Mouse (Mus musculus) megakaryocyte, embryonic 14.5 days (primary cell): ENCODE measurements around the gene Cpe.

Experiments
- FLI1 ChIP-seq: IDR thresholded peaks from 2 replicates; pipeline ENCODE4 v1.6.1; 2012; ENCODE audit warnings: low read length, inconsistent platforms, mixed read lengths
- GATA1 ChIP-seq: IDR thresholded peaks from 3 replicates; pipeline ENCODE4 v1.6.1; 2012; ENCODE audit warnings: mixed read lengths, low read length, inconsistent platforms, borderline replicate concordance

DNA sequence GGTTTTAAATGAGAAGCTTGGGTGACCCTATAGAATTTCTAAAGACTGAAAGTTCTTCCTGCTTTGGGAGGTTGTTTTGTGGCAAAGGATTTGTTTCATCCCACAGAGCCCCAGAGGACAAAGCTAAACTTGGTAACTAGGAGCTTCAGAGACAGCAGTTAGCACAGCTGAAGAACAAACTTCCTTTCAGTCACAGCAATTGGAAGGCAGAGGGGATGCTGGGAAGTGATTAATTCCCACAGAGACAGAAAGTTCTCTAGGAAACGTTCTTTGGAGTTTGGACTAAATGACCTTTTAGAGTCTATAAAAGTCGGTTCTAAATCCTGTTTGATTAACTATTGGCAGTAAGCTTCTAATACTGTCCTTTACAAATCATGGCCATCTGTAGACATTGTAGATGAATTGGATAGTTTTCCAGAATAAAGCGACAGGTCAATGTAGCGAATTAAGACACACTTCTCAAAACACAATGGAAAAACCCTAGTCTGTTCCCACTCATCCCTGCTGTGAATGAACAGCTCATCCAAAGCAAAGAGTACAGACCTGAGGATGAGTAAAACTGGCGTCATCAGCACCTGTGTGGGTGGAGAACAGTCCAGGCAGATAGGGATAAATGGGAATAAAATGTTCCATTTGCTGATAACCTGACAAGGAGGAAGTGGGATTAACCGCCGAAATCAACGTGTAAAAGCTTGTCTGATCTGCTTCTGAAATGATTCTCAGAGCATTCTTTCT, 58.6 kb downstream of the Cpe start:
- TF ChIP-seq GATA1, result no peak
- TF ChIP-seq FLI1, result no peak
